Mouse (Mus musculus) thymus, adult 2 months (tissue): ENCODE results near the gene Lsamp. TPM values are rescaled to one million over a fixed set of nuclear protein-coding genes. Genes with fewer than 3 reads are reported as not detected.

Experiments
- DNase-seq: peaks from one replicate; pipeline ENCODE4 v3.0.0; 2021
- H3K27ac ChIP-seq: fragments of 200-500 bp; 2 replicates; pipeline ENCODE4 v1.5.1; 2012; ENCODE audit warnings: low read length, control low read depth; ENCODE audit not compliant: control insufficient read depth, insufficient read depth
- H3K27me3 ChIP-seq: fragments of 200-500 bp; 2 replicates; pipeline ENCODE4 v1.6.1; 2012; ENCODE audit warnings: mild to moderate bottlenecking, low read length, moderate library complexity, mixed read lengths; ENCODE audit not compliant: control insufficient read depth, insufficient read depth
- H3K36me3 ChIP-seq: fragments of 200-500 bp; 2 replicates; pipeline ENCODE4 v1.6.1; 2012; ENCODE audit warnings: mild to moderate bottlenecking, low read length, moderate library complexity; ENCODE audit not compliant: control insufficient read depth, insufficient read depth
- H3K4me1 ChIP-seq: fragments of 200-500 bp; replicated peaks from 2 replicates; pipeline ENCODE4 v1.6.1; 2012; ENCODE audit warnings: low read length; ENCODE audit not compliant: control insufficient read depth, insufficient read depth
- H3K4me3 ChIP-seq: fragments of 200-500 bp; 2 replicates; pipeline ENCODE4 v1.5.1; 2012; ENCODE audit warnings: mild to moderate bottlenecking, low read length, control low read depth, moderate library complexity; ENCODE audit not compliant: control insufficient read depth, insufficient read depth
- CTCF ChIP-seq: fragments of 200-500 bp; IDR thresholded peaks from 2 replicates; pipeline ENCODE4 v1.5.1; 2012; ENCODE audit warnings: mild to moderate bottlenecking, control low read depth, low read length, moderate library complexity, borderline replicate concordance; ENCODE audit not compliant: control insufficient read depth, poor library complexity, insufficient read depth; ENCODE audit errors: extremely low read depth
- POLR2A ChIP-seq: fragments of 200-500 bp; IDR thresholded peaks from 2 replicates; pipeline ENCODE4 v1.6.1; 2012; ENCODE audit warnings: mild to moderate bottlenecking, low read length, control low read depth, moderate library complexity; ENCODE audit not compliant: control insufficient read depth, poor library complexity, insufficient read depth; ENCODE audit errors: extremely low read depth
- WGBS: fragments of 180-500 bp; shearing (Covaris S2); methylation state at CpG from one replicate; pipeline ENCODE4 v1.1.7; 2018; 5-methylcytosine and 5-hydroxymethylcytosine counted together
- polyA plus RNA-seq: library from polyadenylated mRNA; depleted of rRNA; stranded (reverse); fragments of >200 nt; gene quantifications from 2 replicates; pipeline ENCODE4 v1.2.3, GENCODE M21; 2012

The Lsamp gene
- polyA plus RNA-seq, 1 experiment = 0.36 TPM

DNA sequence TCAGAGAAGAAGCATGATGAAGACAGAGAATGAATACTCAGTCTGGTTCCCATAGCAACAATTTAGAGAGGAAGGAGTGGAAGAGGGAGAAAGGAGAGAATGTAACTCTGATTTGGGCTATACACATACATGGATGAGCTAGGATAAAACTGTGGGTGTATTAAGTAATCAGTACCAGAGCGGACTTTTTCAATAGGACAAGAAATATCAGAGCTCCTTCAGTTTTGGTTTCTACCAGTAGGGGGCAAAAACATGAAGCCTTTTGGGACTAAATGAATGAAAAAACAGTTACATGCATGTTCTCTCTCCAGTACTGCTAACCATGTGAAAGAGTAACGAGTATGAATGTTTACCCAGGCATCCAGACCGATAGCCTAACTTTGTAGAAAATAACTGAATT is 96.1 kb downstream of the Lsamp start:
- no peak for DNase-seq
- Histone ChIP-seq H3K4me3 (no peak overlapping the region), H3K4me1 (no peaks in the 10 kb centered on the region), H3K27me3 (no peaks in the 10 kb centered on the region), H3K36me3 (no peaks in the 10 kb centered on the region), H3K27ac (no peak overlapping the region)
- 75% methylated on average over 3 of the region's 3 CpGs for WGBS
- no peak for TF ChIP-seq POLR2A
- TF ChIP-seq CTCF = no peak

DNA sequence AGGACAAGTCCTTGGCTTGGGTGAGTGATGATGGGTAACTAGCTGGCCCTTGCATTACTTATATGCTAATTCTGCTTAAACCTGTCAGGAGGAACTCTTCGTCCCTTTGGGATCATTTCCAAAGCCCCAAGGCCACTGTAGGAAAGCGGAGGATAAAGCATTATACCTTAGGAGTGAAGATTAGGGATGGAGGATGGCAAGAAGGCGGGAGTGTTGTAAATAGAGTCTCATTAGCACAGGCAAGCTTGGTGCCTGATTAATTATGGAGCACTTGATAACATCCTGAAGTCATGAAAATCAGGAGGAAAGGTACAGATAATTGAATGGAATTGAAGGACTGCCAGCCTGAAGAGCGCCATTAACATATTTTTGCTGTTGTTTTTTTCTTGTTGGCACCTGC is 120.2 kb downstream of the Lsamp start:
- 73% methylated on average over 4 of the region's 4 CpGs for WGBS
- H3K27me3 ChIP-seq = no peaks in the 10 kb centered on the region
- H3K4me3 ChIP-seq = no peak overlapping the region
- TF ChIP-seq CTCF (no peak), POLR2A (no peak)
- no peak overlapping the region for H3K27ac ChIP-seq
- no peaks in the 10 kb centered on the region for H3K36me3 ChIP-seq
- no peaks in the 10 kb centered on the region for H3K4me1 ChIP-seq
- DNase-seq = no peak

DNA sequence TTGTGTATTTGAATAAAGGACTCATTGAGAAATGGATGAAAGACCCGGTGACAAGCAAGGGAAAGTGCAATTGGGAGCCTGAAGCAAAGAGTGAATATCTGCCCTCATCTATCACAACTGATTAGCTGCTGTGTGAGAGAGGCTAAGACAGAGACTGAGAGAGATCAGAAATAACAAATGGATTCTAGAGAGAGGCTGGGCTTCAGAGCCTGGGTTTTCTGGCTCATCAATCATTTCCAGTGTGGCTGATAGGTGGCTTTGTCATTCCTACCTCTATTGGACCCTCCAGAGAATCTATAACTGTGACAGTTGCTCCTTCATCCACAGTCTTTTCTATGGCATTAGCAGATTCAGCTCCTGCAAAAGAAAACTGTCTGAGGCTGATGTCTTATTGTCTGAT is 198.8 kb downstream of the Lsamp start:
- Histone ChIP-seq H3K36me3 (no peaks in the 10 kb centered on the region), H3K4me3 (no peak overlapping the region), H3K4me1 (no peaks in the 10 kb centered on the region), H3K27ac (no peak overlapping the region), H3K27me3 (no peaks in the 10 kb centered on the region)
- 83% methylated on average over 1 of the region's 1 CpGs for WGBS
- DNase-seq = no peak
- no peak for TF ChIP-seq POLR2A
- no peak for TF ChIP-seq CTCF

DNA sequence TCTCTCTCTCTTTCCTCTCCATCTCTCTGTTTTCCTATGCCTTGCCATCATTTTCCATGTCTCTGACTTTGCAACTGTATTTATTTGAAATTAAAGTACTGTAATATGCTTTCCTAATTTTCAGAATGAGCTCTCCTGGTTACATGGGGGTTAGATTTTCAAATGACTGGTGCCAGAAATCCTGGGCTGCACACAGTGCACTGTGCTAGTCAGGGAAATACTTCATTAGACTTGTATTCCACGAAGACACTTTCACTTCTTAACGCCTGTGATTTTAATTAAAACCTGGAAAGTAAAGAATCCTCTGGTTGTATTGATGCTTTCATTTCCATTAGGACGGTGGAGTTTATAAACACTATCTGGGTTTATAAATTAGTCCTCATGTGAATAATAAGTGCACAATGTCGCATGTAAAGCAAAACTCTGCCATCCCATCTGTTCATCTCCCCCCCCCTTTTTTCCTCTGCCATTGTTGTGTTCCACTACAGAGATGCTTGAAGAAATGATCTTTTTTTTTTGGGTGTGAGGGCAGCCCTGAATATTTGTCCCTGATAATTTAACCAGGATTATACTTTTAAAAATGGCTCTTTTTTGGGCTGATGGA is 203.9 kb downstream of the Lsamp start:
- no peak for DNase-seq
- WGBS = 85% methylated on average over 4 of the region's 4 CpGs
- no peaks in the 10 kb centered on the region for H3K27me3 ChIP-seq
- no peak overlapping the region for H3K4me3 ChIP-seq
- TF ChIP-seq POLR2A = no peak
- no peak for TF ChIP-seq CTCF
- H3K36me3 ChIP-seq = no peaks in the 10 kb centered on the region
- H3K4me1 ChIP-seq = no peaks in the 10 kb centered on the region
- H3K27ac ChIP-seq = no peak overlapping the region

DNA sequence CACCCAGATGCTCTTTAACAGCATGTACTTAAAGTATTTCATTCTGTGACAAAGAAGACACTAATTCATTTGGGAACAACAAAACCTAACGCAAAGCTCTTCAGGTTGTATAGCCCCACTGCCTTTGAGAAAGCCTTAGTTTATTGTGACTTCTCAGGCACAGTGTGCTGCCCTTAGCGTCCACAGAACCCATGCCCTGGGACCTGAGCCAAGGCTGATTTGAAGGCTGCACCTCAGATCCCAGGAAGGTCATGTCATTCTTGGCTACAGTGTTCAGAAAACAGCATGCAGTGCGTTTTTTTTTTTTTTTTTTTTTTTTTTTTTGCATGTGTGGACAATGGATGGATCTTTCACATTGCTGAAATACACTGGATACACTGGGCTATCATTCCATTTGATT is 210.2 kb downstream of the Lsamp start:
- H3K27me3 ChIP-seq = no peaks in the 10 kb centered on the region
- 75% methylated on average over 3 of the region's 3 CpGs for WGBS

DNA sequence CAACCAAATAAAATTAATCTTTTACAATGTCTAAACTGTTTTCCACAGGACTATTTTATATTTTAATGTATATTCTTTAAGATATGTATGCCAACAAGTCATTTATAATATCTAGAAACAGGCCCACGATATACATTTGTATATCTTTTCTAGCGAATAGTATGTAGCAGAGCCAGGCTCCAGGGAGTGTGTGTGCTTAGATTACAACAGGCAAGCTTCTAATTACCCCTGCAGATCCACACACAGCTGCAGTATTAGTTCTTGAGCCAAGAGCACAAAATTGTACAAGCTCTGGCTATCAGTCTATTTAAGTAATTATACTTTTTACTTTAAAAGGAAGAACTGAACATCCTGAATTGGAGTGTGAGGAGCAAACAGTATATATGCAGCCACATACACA is 210.7 kb downstream of the Lsamp start:
- H3K4me3 ChIP-seq = no peak overlapping the region
- WGBS = 91% methylated on average over 2 of the region's 2 CpGs
- no peaks in the 10 kb centered on the region for H3K36me3 ChIP-seq
- no peaks in the 10 kb centered on the region for H3K27me3 ChIP-seq
- TF ChIP-seq POLR2A (no peak), CTCF (no peak)
- no peak for DNase-seq
- no peak overlapping the region for H3K27ac ChIP-seq
- H3K4me1 ChIP-seq = no peaks in the 10 kb centered on the region

More for the DNA sequence above, 210.2 kb downstream of the Lsamp start:
- H3K4me3 ChIP-seq = no peak overlapping the region
- no peak overlapping the region for H3K27ac ChIP-seq
- no peak for TF ChIP-seq POLR2A
- TF ChIP-seq CTCF = no peak
- no peak for DNase-seq
- no peaks in the 10 kb centered on the region for H3K4me1 ChIP-seq
- H3K36me3 ChIP-seq = no peaks in the 10 kb centered on the region

DNA sequence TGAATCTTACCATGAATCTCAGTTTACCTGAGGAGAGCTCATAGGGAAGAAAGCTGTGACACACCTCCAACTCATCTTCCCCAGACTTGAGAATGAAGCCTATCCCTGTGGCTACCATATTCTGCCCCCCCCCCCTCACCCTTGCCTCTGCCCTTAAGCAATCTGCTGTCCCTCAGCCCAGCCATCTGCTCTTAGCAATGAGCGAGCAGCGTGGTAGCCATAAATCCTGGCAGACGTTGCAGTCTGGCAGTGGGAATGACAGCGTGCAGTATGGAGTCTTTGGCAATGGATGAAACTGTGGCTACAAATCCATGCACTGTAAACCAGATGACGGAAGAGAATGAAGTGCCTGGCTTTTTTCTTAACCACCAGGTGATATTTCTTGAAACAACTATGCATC is 244.5 kb downstream of the Lsamp start:
- Histone ChIP-seq H3K36me3 (no peaks in the 10 kb centered on the region), H3K4me3 (no peak overlapping the region), H3K27me3 (no peaks in the 10 kb centered on the region), H3K27ac (no peak overlapping the region), H3K4me1 (no peaks in the 10 kb centered on the region)
- DNase-seq = no peak
- TF ChIP-seq CTCF = no peak
- TF ChIP-seq POLR2A = no peak
- 86% methylated on average over 5 of the region's 5 CpGs for WGBS
